Mouse (Mus musculus): ENCODE results near the gene Ptpn21. TPM values are rescaled to one million over a fixed set of nuclear protein-coding genes. Genes with fewer than 3 reads are reported as not detected.

The Ptpn21 gene
- polyA plus RNA-seq, 1 experiment from 2014 or later = 4.0 TPM

DNA sequence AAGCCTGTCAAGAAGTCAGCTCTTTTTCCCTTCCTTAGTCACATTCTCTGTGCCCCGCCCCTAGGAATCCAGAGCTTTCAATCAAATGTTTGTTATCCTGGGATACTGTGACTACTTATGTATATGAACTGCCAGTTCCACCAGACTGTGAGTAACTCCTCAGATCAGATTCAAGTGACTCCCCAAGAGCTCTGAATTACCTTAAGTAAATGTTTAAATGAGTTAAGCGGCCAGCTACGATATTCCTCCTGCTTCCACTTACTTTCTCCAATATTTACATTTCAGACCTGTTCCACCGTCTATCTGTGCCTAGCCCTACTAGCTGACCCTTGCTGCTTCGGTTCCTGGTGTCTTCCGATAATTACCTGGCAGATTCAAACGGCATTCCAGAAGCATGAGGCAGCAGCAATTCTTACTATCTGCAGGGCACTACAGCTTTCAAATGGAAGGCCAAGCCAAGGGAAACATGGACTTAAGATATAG, 23.5 kb downstream of the Ptpn21 start:
- H3K9me3 ChIP-seq (replicated peaks; ENCODE audit: control insufficient read depth, low read length, poor library complexity, severe bottlenecking) = no peaks in the 10 kb centered on the region

DNA sequence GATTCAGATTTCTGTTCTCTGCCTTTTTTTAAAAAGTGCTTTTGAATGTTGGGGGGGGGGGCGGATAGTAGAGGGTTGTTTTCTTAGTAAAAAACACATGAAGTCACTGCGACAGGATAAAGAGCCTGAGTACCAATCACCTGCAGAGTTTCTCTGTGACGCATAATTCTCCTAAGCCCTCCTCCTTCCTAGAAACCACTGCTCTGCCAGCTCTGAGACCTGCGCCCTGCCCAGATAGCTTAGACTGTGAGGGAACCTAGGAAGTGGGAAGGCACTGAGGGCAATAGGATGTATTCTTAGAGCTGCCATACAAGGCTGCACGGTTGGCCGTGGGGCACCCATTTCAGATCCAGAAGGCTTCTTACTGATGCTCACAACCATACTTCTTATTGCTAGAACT, 24.4 kb downstream of the Ptpn21 start:
- Histone ChIP-seq H3K9ac (ENCODE audit: low read depth, low read length) (no peak overlapping the region), H3K9me3 (replicated peaks; ENCODE audit: control insufficient read depth, low read length, poor library complexity, severe bottlenecking) (no peaks in the 10 kb centered on the region), H3K4me2 (ENCODE audit: low read length) (no peak overlapping the region), H3K4me3 (ENCODE audit: low read depth, low read length) (no peak overlapping the region), H3K27me3 (ENCODE audit: control insufficient read depth, insufficient read depth, low read depth, low read length) (no peaks in the 10 kb centered on the region), H3K4me1 (ENCODE audit: control insufficient read depth, insufficient read depth, low read length) (no peaks in the 10 kb centered on the region), H3K36me3 (ENCODE audit: control insufficient read depth, insufficient read depth, low read length) (no peaks in the 10 kb centered on the region), H3K27ac (ENCODE audit: low read length) (no peak overlapping the region)
- ATAC-seq = no peak
- WGBS = 66% methylated on average over 6 of the region's 6 CpGs

More for the DNA sequence above, 23.5 kb downstream of the Ptpn21 start:
- 51% methylated on average over 7 of the region's 7 CpGs for WGBS
- Histone ChIP-seq H3K36me3 (ENCODE audit: control insufficient read depth, insufficient read depth, low read length) (no peaks in the 10 kb centered on the region), H3K9ac (ENCODE audit: low read depth, low read length) (no peak overlapping the region), H3K27ac (ENCODE audit: low read length) (no peak overlapping the region), H3K4me2 (ENCODE audit: low read length) (no peak overlapping the region), H3K27me3 (ENCODE audit: control insufficient read depth, insufficient read depth, low read depth, low read length) (no peaks in the 10 kb centered on the region), H3K4me1 (ENCODE audit: control insufficient read depth, insufficient read depth, low read length) (no peaks in the 10 kb centered on the region), H3K4me3 (ENCODE audit: low read depth, low read length) (no peak overlapping the region)
- no peak for ATAC-seq

DNA sequence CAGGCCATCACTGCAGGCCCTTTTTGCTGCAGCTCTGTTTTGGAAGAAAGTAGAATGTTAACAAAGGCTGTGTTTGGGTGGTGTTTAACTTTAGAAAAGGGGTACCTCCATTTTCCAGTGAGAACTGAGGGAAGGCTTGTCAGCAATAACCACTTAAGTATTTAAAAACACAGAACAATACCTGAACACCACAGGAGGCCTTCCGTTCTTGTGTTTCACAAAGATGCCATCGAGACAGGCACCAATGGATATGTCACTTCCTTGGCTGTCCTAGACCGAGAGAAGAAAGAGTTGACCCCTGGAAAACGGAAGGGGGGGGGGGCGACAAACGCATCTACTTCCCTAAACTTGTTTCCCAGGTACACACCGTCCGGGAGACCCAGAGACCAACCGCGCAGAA, 33.2 kb downstream of the Ptpn21 start:
- Histone ChIP-seq H3K36me3 (ENCODE audit: control insufficient read depth, insufficient read depth, low read length) (no peaks in the 10 kb centered on the region), H3K4me2 (ENCODE audit: low read length) (no peak overlapping the region), H3K4me1 (ENCODE audit: control insufficient read depth, insufficient read depth, low read length) (no peaks in the 10 kb centered on the region), H3K4me3 (ENCODE audit: low read depth, low read length) (no peak overlapping the region), H3K9me3 (replicated peaks; ENCODE audit: control insufficient read depth, low read length, poor library complexity, severe bottlenecking) (no peaks in the 10 kb centered on the region), H3K27ac (ENCODE audit: low read length) (no peak overlapping the region), H3K9ac (ENCODE audit: low read depth, low read length) (no peak overlapping the region), H3K27me3 (ENCODE audit: control insufficient read depth, insufficient read depth, low read depth, low read length) (no peaks in the 10 kb centered on the region)
- WGBS = 82% methylated on average over 10 of the region's 10 CpGs
- no peak for ATAC-seq

DNA sequence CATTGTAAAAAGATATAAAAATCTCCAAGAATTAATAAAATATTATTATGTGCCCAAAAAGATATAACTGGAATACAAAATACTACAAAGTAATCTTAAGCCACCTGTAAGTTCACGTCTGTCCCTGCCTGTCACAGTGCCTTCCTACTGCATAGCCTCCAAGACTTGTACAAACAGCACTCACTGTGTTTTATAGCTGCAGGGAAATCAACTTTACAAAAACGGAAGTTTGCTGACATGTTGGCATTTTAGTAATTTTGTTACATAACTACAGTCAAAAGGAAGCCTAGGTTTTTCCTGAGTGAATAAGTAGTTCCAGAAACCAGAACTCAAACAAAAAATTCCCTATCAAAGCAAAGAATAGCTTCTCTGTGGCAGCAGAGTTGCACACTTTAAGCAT, 33.7 kb downstream of the Ptpn21 start:
- Histone ChIP-seq H3K4me3 (ENCODE audit: low read depth, low read length) (no peak overlapping the region), H3K4me2 (ENCODE audit: low read length) (no peak overlapping the region), H3K27ac (ENCODE audit: low read length) (no peak overlapping the region), H3K9ac (ENCODE audit: low read depth, low read length) (no peak overlapping the region), H3K9me3 (replicated peaks; ENCODE audit: control insufficient read depth, low read length, poor library complexity, severe bottlenecking) (no peaks in the 10 kb centered on the region), H3K27me3 (ENCODE audit: control insufficient read depth, insufficient read depth, low read depth, low read length) (no peaks in the 10 kb centered on the region), H3K36me3 (ENCODE audit: control insufficient read depth, insufficient read depth, low read length) (no peaks in the 10 kb centered on the region), H3K4me1 (ENCODE audit: control insufficient read depth, insufficient read depth, low read length) (no peaks in the 10 kb centered on the region)
- WGBS = 80% methylated on average over 2 of the region's 2 CpGs
- no peak for ATAC-seq

DNA sequence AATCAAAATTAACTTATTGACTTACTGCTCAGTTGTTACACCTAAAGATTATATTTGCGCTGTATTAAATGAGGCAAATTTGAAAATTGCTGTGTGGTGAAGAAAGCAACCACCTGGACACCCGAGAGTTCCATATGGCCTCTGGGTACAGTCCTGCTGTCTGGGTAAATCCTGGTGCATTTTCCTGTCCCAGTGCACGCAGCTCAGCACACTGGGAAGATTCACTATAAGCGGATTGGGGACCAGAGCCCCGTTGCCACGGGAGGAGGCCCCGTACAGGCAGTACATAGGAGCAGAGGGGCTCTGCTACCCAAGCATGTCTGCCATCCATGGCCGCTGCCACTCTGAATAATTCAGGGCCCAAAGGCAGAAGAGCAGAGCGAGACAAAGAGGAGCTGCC, 35.6 kb downstream of the Ptpn21 start:
- H3K9me3 ChIP-seq (replicated peaks; ENCODE audit: control insufficient read depth, low read length, poor library complexity, severe bottlenecking) = no peaks in the 10 kb centered on the region
- no peak for ATAC-seq
- no peak overlapping the region for H3K4me2 ChIP-seq (ENCODE audit: low read length)
- 75% methylated on average over 9 of the region's 9 CpGs for WGBS
- H3K27me3 ChIP-seq (ENCODE audit: control insufficient read depth, insufficient read depth, low read depth, low read length) = no peaks in the 10 kb centered on the region
- H3K4me1 ChIP-seq (ENCODE audit: control insufficient read depth, insufficient read depth, low read length) = no peaks in the 10 kb centered on the region
- no peak overlapping the region for H3K9ac ChIP-seq (ENCODE audit: low read depth, low read length)
- H3K36me3 ChIP-seq (ENCODE audit: control insufficient read depth, insufficient read depth, low read length) = no peaks in the 10 kb centered on the region
- no peak overlapping the region for H3K27ac ChIP-seq (ENCODE audit: low read length)
- no peak overlapping the region for H3K4me3 ChIP-seq (ENCODE audit: low read depth, low read length)

DNA sequence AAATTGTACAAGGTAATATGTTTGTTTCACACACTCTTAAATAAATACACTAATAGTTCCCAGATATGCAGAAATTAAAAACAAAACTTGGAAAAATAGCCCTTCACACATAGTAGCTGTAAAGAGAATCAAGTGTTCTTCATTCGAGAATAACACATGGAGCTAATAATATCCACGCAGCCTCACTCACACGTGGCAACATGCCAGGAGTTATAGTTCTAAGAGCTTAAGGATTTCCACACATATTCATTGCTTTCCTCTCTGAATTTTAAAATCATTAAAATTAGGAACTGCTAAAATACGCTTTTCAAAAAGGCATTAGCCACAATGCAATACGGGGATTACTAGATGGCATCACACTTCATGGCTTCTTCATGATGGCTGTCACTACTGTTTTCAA, 40.0 kb downstream of the Ptpn21 start:
- H3K36me3 ChIP-seq (ENCODE audit: control insufficient read depth, insufficient read depth, low read length) = 0 out of 2 replicates have a peak, but pooled peaks cover 5% of the 10 kb centered on the region
- H3K4me2 ChIP-seq (ENCODE audit: low read length) = no peak overlapping the region
- H3K27me3 ChIP-seq (ENCODE audit: control insufficient read depth, insufficient read depth, low read depth, low read length) = no peaks in the 10 kb centered on the region
- no peak overlapping the region for H3K27ac ChIP-seq (ENCODE audit: low read length)
- H3K9ac ChIP-seq (ENCODE audit: low read depth, low read length) = no peak overlapping the region
- no peak for ATAC-seq
- H3K4me1 ChIP-seq (ENCODE audit: control insufficient read depth, insufficient read depth, low read length) = no peaks in the 10 kb centered on the region
- no peak overlapping the region for H3K4me3 ChIP-seq (ENCODE audit: low read depth, low read length)
- no peaks in the 10 kb centered on the region for H3K9me3 ChIP-seq (replicated peaks; ENCODE audit: control insufficient read depth, low read length, poor library complexity, severe bottlenecking)
- 82% methylated on average over 5 of the region's 5 CpGs for WGBS

DNA sequence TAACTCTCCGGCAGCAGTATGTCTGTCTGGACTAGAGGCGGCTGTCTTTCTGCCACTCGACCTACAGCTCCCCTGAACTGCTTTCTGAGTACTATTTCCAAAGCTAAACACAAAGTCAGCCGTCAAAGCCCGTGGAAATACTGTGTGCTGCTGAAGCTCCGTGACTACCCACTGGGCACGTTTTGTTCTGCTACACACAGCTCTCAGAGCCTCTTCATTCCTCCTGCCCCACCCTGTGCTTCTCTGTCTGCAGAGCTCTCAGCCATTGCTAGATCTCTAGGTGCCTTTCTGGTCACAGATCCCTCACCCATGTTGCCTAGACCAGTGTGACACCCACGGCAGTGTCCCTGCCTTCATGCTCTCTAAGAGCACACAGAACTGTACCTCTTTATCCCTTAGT, 47.0 kb downstream of the Ptpn21 start:
- H3K27me3 ChIP-seq (ENCODE audit: control insufficient read depth, insufficient read depth, low read depth, low read length) = no peaks in the 10 kb centered on the region
- no peak overlapping the region for H3K27ac ChIP-seq (ENCODE audit: low read length)
- H3K9ac ChIP-seq (ENCODE audit: low read depth, low read length) = no peak overlapping the region
- WGBS = 77% methylated on average over 8 of the region's 8 CpGs
- ATAC-seq = no peak
- no peaks in the 10 kb centered on the region for H3K4me1 ChIP-seq (ENCODE audit: control insufficient read depth, insufficient read depth, low read length)
- no peaks in the 10 kb centered on the region for H3K9me3 ChIP-seq (replicated peaks; ENCODE audit: control insufficient read depth, low read length, poor library complexity, severe bottlenecking)
- H3K4me3 ChIP-seq (ENCODE audit: low read depth, low read length) = no peak overlapping the region
- 0 out of 2 replicates have a peak, but pooled peaks cover 7% of the 10 kb centered on the region for H3K36me3 ChIP-seq (ENCODE audit: control insufficient read depth, insufficient read depth, low read length)
- no peak overlapping the region for H3K4me2 ChIP-seq (ENCODE audit: low read length)

DNA sequence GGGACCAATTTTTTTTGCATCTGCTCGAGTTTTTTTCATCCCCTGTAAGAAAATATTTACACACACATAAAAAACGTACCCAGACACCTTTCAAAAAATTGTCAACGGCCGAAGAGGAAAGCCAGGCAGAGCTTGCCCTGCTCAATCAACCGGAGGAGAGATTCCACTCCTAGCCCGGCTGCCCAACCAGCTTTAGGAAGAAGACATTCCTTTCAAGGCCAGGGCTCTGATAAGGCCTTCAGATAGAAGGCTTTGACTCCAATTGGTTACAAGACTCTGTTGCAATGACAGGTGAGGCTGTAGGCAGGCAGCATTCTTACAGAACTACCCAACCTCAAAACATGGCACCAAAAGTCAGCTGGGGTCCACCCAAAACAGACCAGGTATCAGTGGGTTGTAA, 53.6 kb downstream of the Ptpn21 start:
- Histone ChIP-seq H3K9me3 (replicated peaks; ENCODE audit: control insufficient read depth, low read length, poor library complexity, severe bottlenecking) (no peaks in the 10 kb centered on the region), H3K36me3 (ENCODE audit: control insufficient read depth, insufficient read depth, low read length) (peaks cover 6% of the 10 kb centered on the region), H3K4me2 (ENCODE audit: low read length) (no peak overlapping the region), H3K27ac (ENCODE audit: low read length) (no peak overlapping the region), H3K9ac (ENCODE audit: low read depth, low read length) (no peak overlapping the region), H3K4me1 (ENCODE audit: control insufficient read depth, insufficient read depth, low read length) (no peaks in the 10 kb centered on the region), H3K4me3 (ENCODE audit: low read depth, low read length) (no peak overlapping the region), H3K27me3 (ENCODE audit: control insufficient read depth, insufficient read depth, low read depth, low read length) (no peaks in the 10 kb centered on the region)
- ATAC-seq = no peak
- 77% methylated on average over 6 of the region's 6 CpGs for WGBS

DNA sequence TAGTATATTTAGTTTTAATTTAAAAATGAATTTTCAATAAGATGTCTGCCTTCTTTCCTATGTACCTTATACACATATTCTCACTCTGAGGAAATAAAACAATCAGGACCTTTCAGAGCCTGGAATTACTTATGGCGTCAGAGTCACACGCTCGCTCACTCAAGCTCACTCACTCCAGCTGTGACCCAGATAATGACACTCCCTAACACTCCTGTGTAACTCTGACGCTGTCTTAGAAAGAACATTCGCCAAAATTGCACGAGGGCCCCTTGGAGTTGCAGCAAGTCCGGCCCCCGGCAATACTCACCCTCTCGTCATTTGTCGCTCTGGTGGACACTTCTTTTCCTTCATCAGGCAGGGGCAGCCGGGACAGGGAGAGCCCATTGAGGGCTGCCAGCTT, 54.0 kb downstream of the Ptpn21 start:
- Histone ChIP-seq H3K36me3 (ENCODE audit: control insufficient read depth, insufficient read depth, low read length) (peaks cover 6% of the 10 kb centered on the region), H3K9ac (ENCODE audit: low read depth, low read length) (no peak overlapping the region), H3K27me3 (ENCODE audit: control insufficient read depth, insufficient read depth, low read depth, low read length) (no peaks in the 10 kb centered on the region), H3K4me3 (ENCODE audit: low read depth, low read length) (no peak overlapping the region), H3K27ac (ENCODE audit: low read length) (no peak overlapping the region), H3K9me3 (replicated peaks; ENCODE audit: control insufficient read depth, low read length, poor library complexity, severe bottlenecking) (no peaks in the 10 kb centered on the region), H3K4me2 (ENCODE audit: low read length) (no peak overlapping the region), H3K4me1 (ENCODE audit: control insufficient read depth, insufficient read depth, low read length) (no peaks in the 10 kb centered on the region)
- WGBS = 84% methylated on average over 11 of the region's 11 CpGs
- no peak for ATAC-seq

DNA sequence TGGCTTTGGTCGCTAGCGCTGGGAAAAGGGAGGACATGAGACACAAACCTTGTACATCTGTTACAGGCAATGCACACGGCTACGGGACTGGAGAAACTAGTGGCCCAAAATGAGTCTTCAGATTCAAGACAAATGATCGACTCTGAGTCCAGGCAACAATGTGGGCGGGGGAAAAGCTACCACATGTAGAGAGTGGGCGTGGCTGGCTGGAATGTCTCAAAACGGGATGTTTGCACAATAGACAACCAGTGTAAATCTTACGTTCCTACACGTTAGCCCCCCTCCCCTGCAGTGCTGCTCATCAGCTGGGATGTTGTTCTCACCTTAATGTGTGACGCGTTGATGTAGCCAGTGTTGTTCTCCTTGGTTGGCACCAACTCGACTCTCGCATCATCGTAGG, 55.0 kb downstream of the Ptpn21 start:
- Histone ChIP-seq H3K4me2 (ENCODE audit: low read length) (no peak overlapping the region), H3K27ac (ENCODE audit: low read length) (no peak overlapping the region), H3K36me3 (ENCODE audit: control insufficient read depth, insufficient read depth, low read length) (peaks cover 6% of the 10 kb centered on the region), H3K4me1 (ENCODE audit: control insufficient read depth, insufficient read depth, low read length) (no peaks in the 10 kb centered on the region), H3K4me3 (ENCODE audit: low read depth, low read length) (no peak overlapping the region), H3K27me3 (ENCODE audit: control insufficient read depth, insufficient read depth, low read depth, low read length) (no peaks in the 10 kb centered on the region), H3K9ac (ENCODE audit: low read depth, low read length) (no peak overlapping the region), H3K9me3 (replicated peaks; ENCODE audit: control insufficient read depth, low read length, poor library complexity, severe bottlenecking) (no peaks in the 10 kb centered on the region)
- ATAC-seq = no peak
- 86% methylated on average over 15 of the region's 15 CpGs for WGBS
